Mouse (Mus musculus) myocyte (in vitro differentiated cells): ENCODE measurements around the gene Tcfl5. TPM values are rescaled to one million over a fixed set of nuclear protein-coding genes. Genes with fewer than 3 reads are reported as not detected.

Experiments used
- H3K27me3 ChIP-seq: one replicate; pipeline ENCODE4 v1.6.1; 2011; ENCODE audit not compliant: control insufficient read depth, insufficient read depth, insufficient read length
- H3K36me3 ChIP-seq: one replicate; pipeline ENCODE4 v1.6.1; 2011; ENCODE audit not compliant: control insufficient read depth, insufficient read depth
- H3K4me2 ChIP-seq: one replicate; pipeline ENCODE4 v1.6.1; 2011; ENCODE audit warnings: low read depth, control low read depth
- H3K4me3 ChIP-seq: one replicate; pipeline ENCODE4 v1.5.1; 2011; ENCODE audit warnings: mild to moderate bottlenecking, control low read depth, moderate library complexity
- H3K79me2 ChIP-seq: one replicate; pipeline ENCODE4 v1.6.1; 2011; ENCODE audit not compliant: control insufficient read depth, insufficient read depth
- H3ac ChIP-seq: one replicate; pipeline ENCODE4 v1.6.1; 2011; ENCODE audit not compliant: control insufficient read depth, insufficient read length
- CEBPB ChIP-seq: IDR thresholded peaks from 2 replicates; pipeline ENCODE4 v1.6.1; 2011; ENCODE audit warnings: mild to moderate bottlenecking, moderate library complexity; ENCODE audit not compliant: poor library complexity, insufficient read depth, severe bottlenecking
- E2F4 ChIP-seq: IDR thresholded peaks from one replicate; pipeline ENCODE4 v1.6.1; 2011; ENCODE audit warnings: mild to moderate bottlenecking, control low read depth, moderate library complexity; ENCODE audit not compliant: insufficient read depth
- MAX ChIP-seq: IDR thresholded peaks from one replicate; pipeline ENCODE4 v1.6.1; 2011; ENCODE audit warnings: low read depth, mild to moderate bottlenecking, control low read depth
- MYOD1 ChIP-seq, 3 experiments: IDR thresholded peaks; one replicate each; pipeline ENCODE4 v1.6.1; 2011; ENCODE audit warnings: control low read depth in 2 of 3, low read depth in 2 of 3, mild to moderate bottlenecking in 2 of 3, moderate library complexity in 1 of 3; ENCODE audit not compliant: insufficient read length in 2 of 3, control insufficient read depth in 1 of 3
- MYOG ChIP-seq, 3 experiments: IDR thresholded peaks; one replicate each; pipeline ENCODE4 v1.6.1; 2011; ENCODE audit warnings: control low read depth in 2 of 3, low read depth in 2 of 3, mild to moderate bottlenecking in 2 of 3; ENCODE audit not compliant: insufficient read length in 2 of 3, control insufficient read depth in 1 of 3, insufficient read depth in 1 of 3
- POLR2A ChIP-seq: IDR thresholded peaks from one replicate; pipeline ENCODE4 v1.6.1; 2011; ENCODE audit warnings: low read depth, mild to moderate bottlenecking, control low read depth, moderate library complexity; ENCODE audit not compliant: insufficient read length
- POLR2AphosphoS2 ChIP-seq: IDR thresholded peaks from one replicate; pipeline ENCODE4 v1.6.1; 2011; ENCODE audit warnings: low read depth, control low read depth; ENCODE audit not compliant: insufficient read length
- REST ChIP-seq: IDR thresholded peaks from one replicate; pipeline ENCODE4 v1.6.1; 2011; ENCODE audit warnings: mild to moderate bottlenecking, control low read depth, moderate library complexity; ENCODE audit not compliant: insufficient read depth, insufficient read length
- SRF ChIP-seq: IDR thresholded peaks from one replicate; pipeline ENCODE4 v1.6.1; 2011; ENCODE audit warnings: low read depth; ENCODE audit not compliant: control insufficient read depth, insufficient read length
- TCF12 ChIP-seq: IDR thresholded peaks from one replicate; pipeline ENCODE4 v1.6.1; 2011; ENCODE audit warnings: mild to moderate bottlenecking, control low read depth; ENCODE audit not compliant: poor library complexity, insufficient read depth, severe bottlenecking
- TCF3 ChIP-seq: IDR thresholded peaks from one replicate; pipeline ENCODE4 v1.6.1; 2011; ENCODE audit warnings: low read depth, control low read depth; ENCODE audit not compliant: insufficient read length
- USF1 ChIP-seq: IDR thresholded peaks from one replicate; pipeline ENCODE4 v1.6.1; 2011; ENCODE audit warnings: low read depth, mild to moderate bottlenecking, control low read depth, moderate library complexity
- polyA plus RNA-seq: library from polyadenylated mRNA; unstranded; fragments of >200 nt; fragmentation: generic; extraction: Trizol; gene quantifications from one replicate; pipeline ENCODE4 v1.2.1, GENCODE M21; 2012; ENCODE audit warnings: missing spikeins

Gene Tcfl5
- polyA plus RNA-seq: not detected

DNA sequence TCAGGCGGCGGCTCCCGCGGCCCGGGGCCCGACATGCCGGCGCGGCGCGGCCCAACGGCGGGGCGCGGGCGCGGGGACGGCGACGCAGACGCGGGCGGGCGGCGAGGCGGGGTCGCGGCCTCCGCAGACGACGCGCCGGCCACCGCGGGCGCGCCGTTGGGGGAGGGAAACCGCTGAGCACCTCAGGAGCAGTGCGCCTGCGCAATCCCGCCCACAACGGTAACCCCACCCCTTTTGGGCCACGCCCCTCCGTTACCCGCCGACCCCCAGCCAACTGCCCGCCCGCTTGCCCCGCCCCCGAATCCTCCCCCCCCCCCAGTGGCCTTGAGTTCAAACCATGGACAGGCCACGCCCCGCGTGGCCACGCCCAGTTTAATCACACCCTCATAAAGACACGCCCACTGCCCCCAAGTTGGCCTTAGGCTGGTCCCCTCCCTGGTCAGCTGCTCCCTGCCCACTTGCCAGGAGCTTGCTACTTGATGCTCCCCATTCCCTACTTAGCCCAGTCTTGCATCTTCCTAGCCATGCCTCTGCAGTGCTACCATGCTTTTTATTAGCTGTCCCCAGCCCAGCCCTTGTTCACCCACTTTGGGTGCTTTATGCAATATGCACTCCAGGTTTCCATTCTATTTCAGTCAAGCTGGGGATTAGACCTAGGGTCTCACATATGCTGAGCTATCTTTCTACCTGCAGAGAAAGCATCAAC lies at the start of gene Tcfl5:
Tcfl5 (minus strand) TSS at position 154 of the 706 bp plus-strand sequence.
- no peaks in the 10 kb centered on the region for H3K36me3 ChIP-seq
- H3K27me3 ChIP-seq: peaks cover 17% of the 10 kb centered on the region
- TF ChIP-seq POLR2A: no peak
- TF ChIP-seq USF1: no peak
- TF ChIP-seq E2F4: no peak
- TF ChIP-seq TCF3: no peak
- no peak for TF ChIP-seq TCF12
- no peak for TF ChIP-seq CEBPB
- TF ChIP-seq POLR2AphosphoS2: no peak
- TF ChIP-seq MAX: no peak
- H3K4me3 ChIP-seq: no peak within 1 kb of the TSS
- no peak within 1 kb of the TSS for H3K4me2 ChIP-seq
- H3ac ChIP-seq: no peak within 1 kb of the TSS
- H3K79me2 ChIP-seq: no peaks in the 10 kb centered on the region

DNA sequence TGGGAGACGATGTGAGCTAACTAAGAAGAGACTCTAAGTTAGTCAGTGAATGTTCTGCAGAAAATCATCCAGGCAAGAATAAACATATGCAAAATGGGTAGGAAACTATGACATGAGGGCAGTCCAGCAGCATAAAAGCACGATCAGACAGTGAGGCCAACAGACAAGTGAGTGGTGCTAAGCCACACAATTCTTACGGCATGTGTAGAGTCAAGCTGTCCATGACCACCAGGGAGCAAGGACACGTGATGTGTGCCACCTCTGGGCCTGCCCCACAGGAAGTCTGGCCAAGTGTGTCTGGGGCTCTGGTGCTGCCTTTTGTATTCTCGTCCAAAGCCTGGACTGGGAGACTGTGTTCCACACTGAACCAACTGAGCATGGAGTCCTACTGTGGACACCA lies 47.3 kb upstream of the Tcfl5 start:
- TF ChIP-seq MYOD1 (IDR thresholded peaks at IDR 0.05; ENCODE audit: control insufficient read depth in 1 of 3, insufficient read length in 2 of 3, low read depth in 2 of 3): no peak
- TF ChIP-seq POLR2A: peak; percentile 16
- no peak for TF ChIP-seq E2F4
- Histone ChIP-seq H3K4me3 (no peak overlapping the region), H3K36me3 (peaks cover 31% of the 10 kb centered on the region), H3K4me2 (no peak overlapping the region), H3K79me2 (peaks cover 63% of the 10 kb centered on the region), H3K27me3 (no peaks in the 10 kb centered on the region), H3ac (no peak overlapping the region)

DNA sequence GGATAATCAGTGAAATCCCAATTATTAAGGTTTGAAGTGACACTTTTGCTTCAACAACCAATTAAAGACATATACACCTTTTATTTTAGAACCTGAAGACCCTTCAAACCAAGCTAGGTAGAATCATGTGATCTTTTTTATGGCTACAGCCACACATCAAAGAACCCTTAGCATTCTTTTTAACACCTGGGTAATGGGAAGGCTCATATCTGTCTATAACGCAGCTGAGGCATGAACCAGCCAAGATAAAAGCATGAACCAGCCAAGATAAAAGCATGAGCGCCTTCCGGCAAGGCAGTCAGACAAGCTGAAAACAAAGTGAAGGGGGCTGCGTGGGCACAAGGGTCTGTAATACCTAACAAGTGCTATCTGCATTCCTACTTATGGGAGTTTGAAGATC lies 41.5 kb upstream of the Tcfl5 start:
- no peak overlapping the region for H3ac ChIP-seq
- H3K4me2 ChIP-seq: no peak overlapping the region
- TF ChIP-seq CEBPB (no peak), E2F4 (no peak), TCF12 (no peak), USF1 (no peak), SRF (no peak), TCF3 (no peak), POLR2A (no peak), MYOG (IDR thresholded peaks at IDR 0.05; ENCODE audit: control insufficient read depth in 1 of 3, insufficient read depth in 1 of 3, insufficient read length in 2 of 3, low read depth in 2 of 3) (no peak), MAX (no peak), POLR2AphosphoS2 (no peak), REST (no peak), MYOD1 (IDR thresholded peaks at IDR 0.05; ENCODE audit: control insufficient read depth in 1 of 3, insufficient read length in 2 of 3, low read depth in 2 of 3) (no peak)
- H3K4me3 ChIP-seq: no peak overlapping the region
- H3K27me3 ChIP-seq: no peaks in the 10 kb centered on the region
- peaks cover 5% of the 10 kb centered on the region for H3K79me2 ChIP-seq
- peaks cover 42% of the 10 kb centered on the region for H3K36me3 ChIP-seq

DNA sequence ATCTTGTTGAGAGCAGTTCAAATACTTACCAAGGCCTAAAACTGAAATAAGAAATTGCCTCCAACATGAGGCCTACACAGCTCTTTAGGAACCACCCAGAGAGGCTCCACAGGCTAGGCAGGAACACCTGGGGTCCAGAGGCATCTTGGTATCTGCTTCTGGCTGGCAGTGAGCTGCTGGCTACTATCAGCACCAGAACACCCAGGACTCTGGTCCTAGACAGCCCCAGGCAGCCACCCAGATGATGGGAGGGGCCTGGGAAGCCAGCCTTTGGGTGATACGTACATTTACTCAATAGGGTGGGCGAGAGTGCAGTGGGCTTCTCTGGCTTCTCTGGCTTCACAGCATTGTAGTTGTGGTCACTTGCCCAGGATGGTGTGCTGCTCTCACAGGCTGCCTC lies 41.0 kb upstream of the Tcfl5 start:
- no peaks in the 10 kb centered on the region for H3K27me3 ChIP-seq
- peaks cover 38% of the 10 kb centered on the region for H3K36me3 ChIP-seq
- peaks cover 4% of the 10 kb centered on the region for H3K79me2 ChIP-seq
- no peak overlapping the region for H3K4me2 ChIP-seq
- no peak overlapping the region for H3ac ChIP-seq
- H3K4me3 ChIP-seq: no peak overlapping the region
- no peak for TF ChIP-seq MYOD1 (IDR thresholded peaks at IDR 0.05; ENCODE audit: control insufficient read depth in 1 of 3, insufficient read length in 2 of 3, low read depth in 2 of 3)

DNA sequence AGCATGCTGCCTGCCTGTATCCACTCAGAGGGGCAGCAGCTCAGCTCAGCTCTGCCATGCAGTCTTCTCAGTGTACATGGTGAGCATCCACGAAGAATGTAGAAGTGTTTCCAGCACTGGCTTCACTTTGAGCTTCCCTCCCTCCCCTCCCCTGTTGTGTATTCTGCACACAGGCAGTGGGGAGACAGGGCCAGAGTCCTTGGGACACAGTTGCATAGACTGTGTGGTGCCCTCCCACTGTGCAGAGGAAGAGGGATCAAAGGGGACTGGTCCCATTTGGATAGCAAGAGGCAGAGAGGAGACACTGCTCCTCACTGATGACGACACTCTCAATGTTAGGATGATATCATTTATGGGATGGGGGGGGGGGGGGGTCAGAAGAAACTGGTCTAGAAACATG lies 38.7 kb upstream of the Tcfl5 start:
- no peaks in the 10 kb centered on the region for H3K79me2 ChIP-seq
- TF ChIP-seq POLR2AphosphoS2 (peak; percentile 30), TCF3 (no peak), MYOD1 (IDR thresholded peaks at IDR 0.05; ENCODE audit: control insufficient read depth in 1 of 3, insufficient read length in 2 of 3, low read depth in 2 of 3) (no peak)

More for the DNA sequence above, 38.7 kb upstream of the Tcfl5 start:
- Histone ChIP-seq H3K36me3 (peaks cover 27% of the 10 kb centered on the region), H3K27me3 (no peaks in the 10 kb centered on the region), H3K4me3 (no peak overlapping the region), H3ac (no peak overlapping the region), H3K4me2 (no peak overlapping the region)
